Mouse (Mus musculus) brain, embryonic 14.5 days (tissue): ENCODE results near the gene Cd200r3. TPM values are rescaled to one million over a fixed set of nuclear protein-coding genes. Genes with fewer than 3 reads are reported as not detected.

Experiments
- DNase-seq: peaks from one replicate; pipeline ENCODE4 v3.0.0-alpha.2; 2011; ENCODE audit warnings: low read depth
- CTCF ChIP-seq: fragments of 200-500 bp; IDR thresholded peaks from 2 replicates; pipeline ENCODE4 v1.5.1; 2012; ENCODE audit warnings: inconsistent platforms, mild to moderate bottlenecking, moderate library complexity, borderline replicate concordance; ENCODE audit not compliant: insufficient read depth, insufficient read length; ENCODE audit errors: extremely low read depth
- POLR2A ChIP-seq: fragments of 200-500 bp; IDR thresholded peaks from 2 replicates; pipeline ENCODE4 v1.6.1; 2012; ENCODE audit warnings: mild to moderate bottlenecking, inconsistent platforms, borderline replicate concordance; ENCODE audit not compliant: poor library complexity, insufficient read depth, insufficient read length, severe bottlenecking; ENCODE audit errors: extremely low read depth
- polyA plus RNA-seq: library from polyadenylated mRNA; depleted of rRNA; stranded (reverse); fragments of >200 nt; gene quantifications from 2 replicates; pipeline ENCODE4 v1.2.3, GENCODE M21; 2012

Gene Cd200r3
- polyA plus RNA-seq, 1 experiment, result not detected

DNA sequence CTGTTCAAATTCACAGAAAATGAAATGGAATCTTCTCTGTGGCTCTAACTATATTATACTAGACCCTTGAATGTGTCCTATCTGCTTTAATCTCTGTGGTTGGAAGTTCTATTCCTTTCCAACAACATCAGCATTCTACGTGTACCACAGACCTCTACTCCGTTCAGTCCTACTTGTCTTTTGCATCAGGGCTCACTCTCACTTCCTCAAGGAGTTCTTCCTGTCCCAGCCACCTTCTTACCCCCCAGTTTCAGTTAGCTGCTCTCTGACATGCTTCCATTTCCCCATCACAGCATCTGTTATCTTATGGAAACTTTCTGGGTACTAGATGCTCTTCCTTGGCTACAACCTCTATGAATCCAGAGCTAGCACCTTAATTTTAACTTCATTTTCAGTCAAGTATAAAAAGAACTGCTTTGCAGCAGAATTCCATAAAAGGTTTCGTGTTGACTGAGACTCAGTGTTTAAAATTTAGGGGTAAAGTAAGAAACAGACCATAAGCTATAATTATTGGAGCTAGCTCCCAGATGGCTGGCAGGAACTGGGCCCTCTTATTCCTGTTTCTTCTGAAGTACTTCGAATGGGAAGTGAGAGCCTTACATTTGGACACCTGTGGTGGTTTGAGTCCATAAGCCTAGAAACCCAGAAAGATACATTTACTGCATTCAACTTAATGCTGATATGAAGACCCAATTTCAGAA lies 50.0 kb downstream of the Cd200r3 start:
- TF ChIP-seq POLR2A (no peak), CTCF (no peak)

GRCm38 (mm10) chr16:44994206-44994953 lies 50.9 kb downstream of the Cd200r3 start:
- TF ChIP-seq POLR2A (no peak), CTCF (no peak)
- DNase-seq, result no peak

More for the DNA sequence above, 50.0 kb downstream of the Cd200r3 start:
- no peak for DNase-seq

- TF ChIP-seq CTCF, result no peak
- no peak for TF ChIP-seq POLR2A
- no peak for DNase-seq
These were observed 51.6 kb downstream of the Cd200r3 start for GRCm38 (mm10) chr16:44995111-44995510.

- no peak for DNase-seq
- no peak for TF ChIP-seq POLR2A
- TF ChIP-seq CTCF, result no peak
These were observed 53.2 kb downstream of the Cd200r3 start for GRCm38 (mm10) chr16:44996701-44997100.

DNA sequence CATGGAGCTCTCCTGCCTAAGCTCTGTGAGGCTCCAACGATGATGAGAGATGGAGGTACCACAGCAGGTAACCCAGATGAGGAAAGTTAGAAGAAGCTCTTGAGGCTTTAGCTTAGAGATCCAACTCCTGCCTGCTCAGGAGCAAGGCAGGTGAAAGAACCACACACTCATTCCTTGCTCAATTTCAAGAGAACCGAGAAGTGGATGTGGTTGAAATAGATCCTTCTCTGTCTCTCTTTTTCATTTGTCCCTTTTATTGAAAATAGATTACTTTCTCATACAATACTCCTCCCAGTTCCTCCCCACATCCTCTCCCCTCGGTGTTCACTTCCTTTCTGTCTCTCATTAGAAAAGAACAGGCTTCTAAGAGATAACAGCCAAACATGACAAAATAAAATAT lies 56.1 kb downstream of the Cd200r3 start:
- no peak for TF ChIP-seq POLR2A
- TF ChIP-seq CTCF, result no peak
- DNase-seq, result no peak

GRCm38 (mm10) chr16:45004443-45004842 lies 61.0 kb downstream of the Cd200r3 start:
- TF ChIP-seq POLR2A (no peak), CTCF (no peak)
- no peak for DNase-seq

- no peak for DNase-seq
- TF ChIP-seq POLR2A, result no peak
- no peak for TF ChIP-seq CTCF
These were observed 61.8 kb downstream of the Cd200r3 start for GRCm38 (mm10) chr16:45005280-45005679.

GRCm38 (mm10) chr16:45006971-45007370 lies 63.5 kb downstream of the Cd200r3 start:
- TF ChIP-seq CTCF, result no peak
- no peak for TF ChIP-seq POLR2A
- DNase-seq, result no peak

- no peak for DNase-seq
- TF ChIP-seq CTCF, result no peak
- no peak for TF ChIP-seq POLR2A
These were observed 64.3 kb downstream of the Cd200r3 start for GRCm38 (mm10) chr16:45007807-45008206.

DNA sequence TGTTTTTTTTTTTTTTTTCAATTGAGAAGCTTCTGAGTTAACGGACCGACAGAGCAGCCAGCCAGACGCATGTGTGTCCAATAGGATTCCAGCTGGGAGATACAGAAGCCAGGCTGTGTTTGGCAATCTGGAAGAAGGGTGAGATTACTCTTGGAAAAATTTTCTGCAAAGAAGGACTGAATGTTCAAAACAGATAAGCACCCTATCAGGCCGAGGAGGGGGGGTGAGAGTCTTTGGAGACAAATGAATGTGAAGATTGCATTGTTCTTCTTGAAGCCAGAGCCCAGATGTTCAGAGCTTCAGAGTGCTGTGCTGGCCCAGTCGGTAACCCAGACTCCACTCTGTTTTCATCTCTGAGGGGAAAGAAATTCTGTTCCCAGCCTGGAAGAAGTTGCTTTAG lies 66.2 kb downstream of the Cd200r3 start:
- no peak for DNase-seq
- TF ChIP-seq POLR2A, result no peak
- TF ChIP-seq CTCF, result no peak

GRCm38 (mm10) chr16:45015591-45015990 lies 72.1 kb downstream of the Cd200r3 start:
- TF ChIP-seq POLR2A (no peak), CTCF (no peak)
- DNase-seq, result peak; percentile 32

DNA sequence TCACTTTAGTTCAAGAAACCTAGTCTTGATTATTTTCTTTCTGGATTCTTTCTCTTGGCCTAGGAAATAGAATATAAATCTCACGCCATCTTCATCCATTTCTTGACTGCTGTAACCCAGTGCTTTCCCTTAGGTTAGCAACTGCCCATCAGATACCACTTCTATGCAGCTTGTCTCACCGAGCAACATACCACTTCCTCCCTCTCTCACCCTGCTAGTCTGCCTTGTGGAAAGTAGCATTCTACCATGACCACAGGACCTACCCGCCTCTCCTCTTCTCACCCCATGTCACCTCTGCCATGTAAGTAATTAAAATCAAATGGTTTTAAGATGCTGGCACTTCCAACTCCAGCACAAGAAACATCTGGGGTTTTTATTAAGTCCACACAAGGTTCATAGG lies 73.0 kb downstream of the Cd200r3 start:
- DNase-seq, result no peak

GRCm38 (mm10) chr16:45018868-45019267 lies 75.4 kb downstream of the Cd200r3 start:
- TF ChIP-seq CTCF (no peak), POLR2A (no peak)
- DNase-seq, result no peak

More for the DNA sequence above, 73.0 kb downstream of the Cd200r3 start:
- TF ChIP-seq POLR2A (no peak), CTCF (no peak)
